Mouse (Mus musculus) heart, postnatal 36 days (tissue): ENCODE results near the gene Rasgef1b. TPM values are rescaled to one million over a fixed set of nuclear protein-coding genes. Genes with fewer than 3 reads are reported as not detected.
A peak's percentile ranks its signal among the peaks of the same experiment; 100 is the strongest.

Source experiments
- DNase-seq, 2 experiments: peaks; one replicate each; pipeline ENCODE4 v3.0.0; 2021 to 2022
- intact Hi-C: fragments of 180-260 bp; cut with DNase I; formaldehyde crosslinking; loops from one replicate; pipeline ENCODE4 v1.15.1; 2025
- total RNA-seq, 2 experiments: library from RNA; stranded (reverse); gene quantifications; 2 replicates each; pipeline ENCODE4 v1.2.3; 2021

The Rasgef1b gene
- total RNA-seq, 2 experiments from 2014 or later: 11.3 to 11.5 TPM

- no peak for DNase-seq
- intact Hi-C loops: no loop called here
Observed at GRCm38 (mm10) chr5:99499404-99500089, 229.3 kb downstream of the Rasgef1b start.

GRCm38 (mm10) chr5:99497856-99498255 is 231.0 kb downstream of the Rasgef1b start:
- intact Hi-C loops: no loop called here
- no peak for DNase-seq

GRCm38 (mm10) chr5:99496931-99497782 is 231.7 kb downstream of the Rasgef1b start:
- no peak for DNase-seq

GRCm38 (mm10) chr5:99496157-99496453 is 232.8 kb downstream of the Rasgef1b start:
- intact Hi-C loops: no loop called here
- no peak for DNase-seq

More at GRCm38 (mm10) chr5:99496931-99497782, 231.7 kb downstream of the Rasgef1b start:
- intact Hi-C loops: no loop called here

GRCm38 (mm10) chr5:99495354-99496156 is 233.3 kb downstream of the Rasgef1b start:
- DNase-seq: no peak
- intact Hi-C loops: no loop called here

GRCm38 (mm10) chr5:99493861-99494260 is 235.0 kb downstream of the Rasgef1b start:
- DNase-seq: no peak
- intact Hi-C loops: no loop called here

GRCm38 (mm10) chr5:99493017-99493416 is 235.8 kb downstream of the Rasgef1b start:
- intact Hi-C loops: no loop called here

GRCm38 (mm10) chr5:99488479-99489158 is 240.2 kb downstream of the Rasgef1b start:
- DNase-seq: no peak
- intact Hi-C loops: no loop called here

More at GRCm38 (mm10) chr5:99493017-99493416, 235.8 kb downstream of the Rasgef1b start:
- no peak for DNase-seq

- DNase-seq: no peak
- intact Hi-C loops: no loop called here
Observed at GRCm38 (mm10) chr5:99487009-99487858, 241.6 kb downstream of the Rasgef1b start.

GRCm38 (mm10) chr5:99483162-99483561 is 245.7 kb downstream of the Rasgef1b start:
- intact Hi-C loops: no loop called here
- DNase-seq: no peak

GRCm38 (mm10) chr5:99482524-99482923 is 246.3 kb downstream of the Rasgef1b start:
- DNase-seq: no peak
- intact Hi-C loops: no loop called here

- DNase-seq: no peak
- intact Hi-C loops: no loop called here
Observed at GRCm38 (mm10) chr5:99482016-99482415, 246.8 kb downstream of the Rasgef1b start.

GRCm38 (mm10) chr5:99480078-99481031 is 248.5 kb downstream of the Rasgef1b start:
- no peak for DNase-seq
- intact Hi-C loops: no loop called here

- intact Hi-C loops: loop anchor here (5.0 kb wide), 2 partner anchors 98 to 132 kb away; no protein-coding TSS in a partner anchor
- DNase-seq: peak; percentile 33 to 54
Observed at GRCm38 (mm10) chr5:99479263-99480077, 249.4 kb downstream of the Rasgef1b start.

GRCm38 (mm10) chr5:99478716-99479115 is 250.1 kb downstream of the Rasgef1b start:
- intact Hi-C loops: loop anchor here (5.0 kb wide), 2 partner anchors 99 to 131 kb away; no protein-coding TSS in a partner anchor
- DNase-seq: no peak

- no peak for DNase-seq
- intact Hi-C loops: loop anchor here (5.0 kb wide), 2 partner anchors 100 to 130 kb away; no protein-coding TSS in a partner anchor
Observed at GRCm38 (mm10) chr5:99477420-99477815, 251.4 kb downstream of the Rasgef1b start.
